Mouse (Mus musculus) limb, embryonic 15.5 days (tissue): Measurements from ENCODE around the gene Sstr1. TPM values are rescaled to one million over a fixed set of nuclear protein-coding genes. Genes with fewer than 3 reads are reported as not detected.

Source experiments
- ATAC-seq: fragments of 200-750 bp; cut with Nextera tagmentation; 2 replicates; pipeline ENCODE4 v1.8.0; 2017; ENCODE audit warnings: low read depth, moderate TSS enrichment; ENCODE audit not compliant: insufficient number of reproducible peaks, low FRiP score, low TSS enrichment
- H3K27ac ChIP-seq: fragments of 300-500 bp; sonication (generic); 2 replicates; pipeline ENCODE4 v1.5.1; 2015; ENCODE audit warnings: moderate library complexity, mild to moderate bottlenecking, inconsistent platforms
- H3K27me3 ChIP-seq: fragments of 300-500 bp; sonication (generic); 2 replicates; pipeline ENCODE4 v1.6.1; 2015; ENCODE audit warnings: inconsistent platforms
- H3K36me3 ChIP-seq: fragments of 300-500 bp; sonication (generic); 2 replicates; pipeline ENCODE4 v1.6.1; 2015; ENCODE audit warnings: inconsistent platforms
- H3K4me1 ChIP-seq: fragments of 300-500 bp; sonication (generic); 2 replicates; pipeline ENCODE4 v1.6.1; 2015; ENCODE audit warnings: inconsistent platforms
- H3K4me2 ChIP-seq: fragments of 300-500 bp; sonication (generic); 2 replicates; pipeline ENCODE4 v1.6.1; 2015; ENCODE audit warnings: mild to moderate bottlenecking, inconsistent platforms
- H3K4me3 ChIP-seq: fragments of 300-500 bp; sonication (generic); 2 replicates; pipeline ENCODE4 v1.5.1; 2015; ENCODE audit warnings: mild to moderate bottlenecking, inconsistent platforms
- H3K9ac ChIP-seq: fragments of 300-500 bp; sonication (generic); 2 replicates; pipeline ENCODE4 v1.6.1; 2015; ENCODE audit warnings: inconsistent platforms
- H3K9me3 ChIP-seq: fragments of 300-500 bp; sonication (generic); 2 replicates; pipeline ENCODE4 v1.6.1; 2016; ENCODE audit warnings: inconsistent platforms
- WGBS: fragments of 180-500 bp; shearing (Covaris S2); methylation state at CpG from one replicate; pipeline ENCODE4 v1.1.7; 2015; 5-methylcytosine and 5-hydroxymethylcytosine counted together
- polyA plus RNA-seq: library from polyadenylated mRNA; unstranded; fragments of >200 nt; fragmentation: Nextera tagmentation; extraction: Ambion mirVana; gene quantifications from 2 replicates; pipeline ENCODE4 v1.2.1, GENCODE M21; 2015

Gene Sstr1
- polyA plus RNA-seq, 1 experiment from 2014 or later, result 2.7 TPM

DNA sequence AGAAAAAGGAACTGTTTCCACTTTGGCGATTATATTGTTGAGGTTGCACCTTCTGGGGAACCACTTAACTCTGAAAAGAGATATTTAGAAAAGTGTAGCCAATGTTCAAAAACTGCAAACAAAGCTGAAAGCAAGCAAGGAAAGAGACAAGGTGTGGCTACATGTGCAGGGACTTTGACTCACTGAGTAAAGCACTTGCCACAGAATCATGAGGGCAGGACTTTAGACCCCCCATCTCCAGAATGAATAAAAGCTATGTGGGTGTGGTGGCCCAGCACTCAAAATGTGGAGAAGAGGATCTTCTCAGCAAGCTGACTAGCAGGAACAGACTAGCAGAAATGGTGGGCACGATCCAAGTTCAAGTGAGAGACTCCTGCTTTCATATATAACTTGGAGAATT lies 20.9 kb downstream of the Sstr1 start:
- Histone ChIP-seq H3K9me3 (no peaks in the 10 kb centered on the region), H3K36me3 (no peaks in the 10 kb centered on the region), H3K4me2 (no peak overlapping the region), H3K4me1 (no peaks in the 10 kb centered on the region), H3K9ac (no peak overlapping the region), H3K27me3 (no peaks in the 10 kb centered on the region), H3K27ac (no peak overlapping the region), H3K4me3 (no peak overlapping the region)
- 72% methylated on average over 2 of the region's 2 CpGs for WGBS
- no peak for ATAC-seq

- no peaks in the 10 kb centered on the region for H3K36me3 ChIP-seq
- no peaks in the 10 kb centered on the region for H3K27me3 ChIP-seq
- no peak overlapping the region for H3K9ac ChIP-seq
- no peak for ATAC-seq
- 73% methylated on average over 1 of the region's 1 CpGs for WGBS
- no peak overlapping the region for H3K27ac ChIP-seq
- H3K9me3 ChIP-seq, result no peaks in the 10 kb centered on the region
- H3K4me1 ChIP-seq, result no peaks in the 10 kb centered on the region
- no peak overlapping the region for H3K4me3 ChIP-seq
- H3K4me2 ChIP-seq, result no peak overlapping the region
Measured at GRCm38 (mm10) chr12:58251901-58252300, 40.3 kb downstream of the Sstr1 start.

Other genes starting within 250 kb of the Sstr1 start
- gene Clec14a, start 57.5 kb downstream of the Sstr1 start, polyA plus RNA-seq, result 20.5 and 22.1 TPM in 2 replicates